Mouse (Mus musculus): ENCODE measurements around the gene Gsdmc3.
"Not testable (repeated sequence)": the region's sequence is repeated elsewhere in the genome, so short reads cannot be mapped to it uniquely, and the experiment has no call there.

Gene Gsdmc3

DNA sequence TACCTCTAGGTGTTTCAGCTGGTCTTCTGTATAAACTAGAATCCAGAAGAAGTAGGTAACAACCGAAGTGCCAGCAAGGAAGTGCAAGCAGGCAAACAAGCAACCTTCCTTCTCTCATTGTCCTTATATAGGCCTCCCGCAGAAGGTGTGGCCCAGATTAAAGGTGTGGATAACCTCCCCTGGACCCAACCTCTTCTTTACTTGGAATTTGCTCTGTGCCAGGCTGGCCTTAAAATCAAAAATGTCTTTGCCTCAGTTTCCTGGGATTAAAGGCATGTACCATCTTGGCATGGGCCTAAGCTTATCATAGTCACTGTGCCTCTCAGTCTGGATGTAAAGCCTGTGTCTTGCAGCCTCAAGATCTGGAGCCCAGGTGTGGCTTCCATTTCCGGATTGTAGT, at the start of gene Gsdmc3:
Gene Gsdmc3 (minus strand): TSS at position 101 of the 400 bp plus-strand sequence.
- DNase-seq (ENCODE audit: low read depth, low spot score), result not testable (repeated sequence)

DNA sequence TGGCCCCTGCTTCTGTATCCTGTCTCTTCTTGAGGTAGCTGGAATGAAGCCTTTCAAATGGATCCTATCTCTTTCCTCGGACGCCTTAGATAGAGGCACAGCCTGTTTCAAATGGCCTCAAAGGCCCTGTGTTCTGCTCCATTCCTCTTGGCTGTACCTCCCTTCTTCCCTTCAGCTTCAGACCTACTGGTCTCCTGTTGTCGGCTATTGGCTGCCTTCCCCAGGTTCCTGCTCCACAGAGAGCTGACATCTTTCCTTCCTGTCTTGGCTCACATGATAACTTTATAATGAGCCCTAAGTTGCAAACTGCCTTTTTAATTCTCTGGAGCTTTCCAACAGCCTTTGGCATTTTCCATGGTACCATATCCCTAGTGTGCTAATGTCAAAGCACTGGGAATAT, 47.8 kb upstream of the Gsdmc3 start:
- DNase-seq (ENCODE audit: low read depth, low spot score), result no peak

DNA sequence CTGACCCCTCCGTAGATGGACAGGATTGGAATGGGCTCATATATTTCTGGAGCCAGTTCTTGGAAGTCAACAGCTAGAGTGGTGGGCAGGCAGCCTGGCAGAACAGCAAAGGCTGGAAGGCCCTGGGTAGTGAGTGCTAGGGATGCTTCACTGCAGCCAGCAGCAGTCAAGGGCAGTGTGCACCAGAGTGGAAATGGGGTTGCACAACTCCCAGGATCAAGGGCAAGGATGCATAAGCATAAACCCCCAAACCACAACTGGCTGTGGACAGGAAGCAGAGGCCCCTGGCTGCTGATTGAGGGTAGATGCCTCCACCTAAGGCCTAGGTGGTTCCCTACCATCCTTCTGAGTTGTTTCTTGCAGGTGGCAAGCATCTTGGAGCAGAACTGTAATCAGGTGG, 46.1 kb upstream of the Gsdmc3 start:
- no peak for DNase-seq (ENCODE audit: low read depth, low spot score)

DNA sequence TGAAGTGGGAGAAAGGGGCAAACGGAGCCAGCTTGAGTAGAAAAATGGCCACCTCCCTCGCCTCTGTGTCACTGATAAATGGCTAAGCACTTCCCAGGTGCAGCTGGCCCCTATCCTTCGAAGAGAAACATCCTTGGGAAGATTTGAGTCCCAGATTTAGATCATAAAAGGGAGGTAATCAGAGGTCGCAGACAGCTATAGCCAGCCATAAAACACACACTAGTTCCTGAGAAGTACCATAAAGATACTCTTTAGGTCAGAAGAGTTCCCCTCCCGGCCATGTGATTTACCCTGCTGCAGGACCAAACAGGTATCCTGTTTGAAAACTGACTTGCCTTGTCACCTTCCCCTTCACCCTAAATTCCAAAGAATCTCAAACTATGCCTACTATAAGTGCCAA, 43.3 kb upstream of the Gsdmc3 start:
- DNase-seq (ENCODE audit: low read depth, low spot score), result not testable (repeated sequence)

DNA sequence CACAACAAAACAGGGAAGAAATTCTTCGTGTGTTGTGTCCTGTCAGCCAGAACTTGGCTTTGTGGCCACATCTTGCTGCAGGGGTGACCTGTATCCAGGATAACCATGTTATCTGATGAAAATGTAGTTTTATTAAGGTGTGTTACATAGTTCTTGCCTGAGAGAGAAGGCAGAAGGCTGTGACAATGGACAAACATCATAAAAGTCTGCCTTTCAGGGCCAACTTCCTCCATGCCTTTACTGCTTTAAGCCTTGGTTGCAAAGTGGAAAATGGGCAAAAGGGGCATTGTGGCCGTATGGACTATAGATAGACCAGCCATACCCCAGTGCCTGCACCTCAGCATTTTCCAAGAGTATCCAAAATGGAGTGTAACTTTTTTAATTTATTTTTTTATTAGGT, 41.4 kb upstream of the Gsdmc3 start:
- not testable (repeated sequence) for DNase-seq (ENCODE audit: low read depth, low spot score)

DNA sequence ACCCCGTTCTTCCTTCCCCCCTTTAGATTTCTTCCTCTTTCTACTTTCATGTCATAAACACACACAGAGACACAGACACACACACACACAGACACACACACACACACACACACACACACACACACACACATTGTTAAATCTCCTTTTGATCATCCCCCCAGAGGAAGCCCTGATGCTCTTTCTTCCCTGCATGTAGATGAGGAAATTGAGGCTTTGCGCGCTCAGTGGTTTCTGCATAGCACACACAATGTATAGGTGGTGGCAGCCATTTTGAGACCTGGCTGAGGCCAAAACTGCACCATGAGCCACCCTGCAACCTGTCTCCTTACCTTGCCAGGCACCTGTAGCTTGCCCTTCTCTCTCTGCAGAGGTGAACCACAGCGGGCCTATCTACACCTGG, 38.2 kb upstream of the Gsdmc3 start:
- DNase-seq (ENCODE audit: low read depth, low spot score), result not testable (repeated sequence)

DNA sequence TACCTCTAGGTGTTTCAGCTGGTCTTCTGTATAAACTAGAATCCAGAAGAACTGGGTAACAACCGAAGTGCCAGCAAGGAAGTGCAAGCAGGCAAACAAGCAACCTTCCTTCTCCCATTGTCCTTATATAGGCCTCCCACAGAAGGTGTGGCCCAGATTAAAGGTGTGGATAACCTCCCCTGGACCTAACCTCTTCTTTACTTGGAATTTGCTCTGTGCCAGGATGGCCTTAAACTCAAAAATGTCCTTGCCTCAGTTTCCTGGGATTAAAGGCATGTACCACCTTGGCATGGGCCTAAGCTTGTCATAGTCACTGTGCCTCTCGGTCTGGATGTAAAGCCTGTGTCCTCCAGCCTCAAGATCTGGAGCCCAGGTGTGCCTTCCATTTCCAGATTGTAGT, 33.8 kb upstream of the Gsdmc3 start, which contains the start of gene Gsdmc4:
Gene Gsdmc4 (minus strand): TSS at position 101 of the 400 bp plus-strand sequence.
- DNase-seq (ENCODE audit: low read depth, low spot score), result not testable (repeated sequence)

DNA sequence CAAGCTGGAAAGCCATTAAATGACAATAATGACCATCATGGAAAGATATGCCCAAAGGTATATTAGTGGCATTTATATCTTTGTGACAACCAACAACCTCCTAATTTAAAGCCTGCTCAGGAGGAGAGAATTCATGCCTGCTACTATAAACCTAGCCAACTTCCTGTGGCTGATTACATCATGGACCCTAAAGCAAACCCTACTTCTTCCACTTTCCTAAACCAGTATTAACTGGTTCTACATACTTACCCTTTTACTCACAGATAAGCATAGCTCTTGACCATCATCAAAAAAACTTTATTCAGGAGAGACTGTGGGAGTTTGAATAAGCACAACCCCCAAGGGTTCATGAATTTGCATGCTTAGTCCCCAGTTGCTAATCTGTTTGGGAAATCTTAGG, 31.5 kb upstream of the Gsdmc3 start:
- not testable (repeated sequence) for DNase-seq (ENCODE audit: low read depth, low spot score)

DNA sequence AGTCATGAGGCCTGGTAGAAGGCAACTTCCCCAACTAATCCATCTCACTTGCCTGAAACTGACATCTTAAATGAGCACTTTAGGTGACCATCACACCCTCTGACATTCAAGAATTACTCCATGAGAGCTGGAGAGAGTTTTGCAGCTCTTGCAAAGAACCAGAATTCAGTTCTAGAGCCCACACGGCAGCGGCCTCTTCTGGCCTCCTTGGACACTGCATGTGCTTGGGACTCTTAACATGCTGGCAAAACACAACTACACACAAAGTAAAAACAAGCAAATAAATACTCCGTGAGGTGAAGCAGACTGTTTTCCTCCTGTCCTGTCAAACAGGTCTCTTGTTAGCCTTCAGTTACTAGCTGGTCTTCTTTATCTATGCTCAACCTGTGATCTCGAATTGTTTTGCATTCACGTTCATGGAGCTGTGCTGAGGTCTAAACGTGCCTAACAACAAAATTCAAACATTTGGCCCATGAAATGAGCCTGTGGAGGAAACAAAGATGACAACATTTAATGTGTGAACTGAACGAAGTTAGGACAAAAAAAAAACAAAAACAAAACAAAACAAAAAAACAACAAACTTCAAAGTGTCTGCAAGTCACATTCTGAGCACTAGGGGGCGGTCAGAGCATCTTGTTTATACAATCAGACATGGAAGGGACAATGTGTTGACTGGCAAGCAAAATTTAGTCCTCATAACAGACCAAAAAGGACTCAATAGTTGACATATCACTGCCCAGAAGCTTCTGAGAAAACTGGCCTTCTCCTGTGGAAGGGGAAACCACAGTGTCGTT, 17.4 kb upstream of the Gsdmc3 start:
- DNase-seq (ENCODE audit: low read depth, low spot score), result peak; percentile 9

DNA sequence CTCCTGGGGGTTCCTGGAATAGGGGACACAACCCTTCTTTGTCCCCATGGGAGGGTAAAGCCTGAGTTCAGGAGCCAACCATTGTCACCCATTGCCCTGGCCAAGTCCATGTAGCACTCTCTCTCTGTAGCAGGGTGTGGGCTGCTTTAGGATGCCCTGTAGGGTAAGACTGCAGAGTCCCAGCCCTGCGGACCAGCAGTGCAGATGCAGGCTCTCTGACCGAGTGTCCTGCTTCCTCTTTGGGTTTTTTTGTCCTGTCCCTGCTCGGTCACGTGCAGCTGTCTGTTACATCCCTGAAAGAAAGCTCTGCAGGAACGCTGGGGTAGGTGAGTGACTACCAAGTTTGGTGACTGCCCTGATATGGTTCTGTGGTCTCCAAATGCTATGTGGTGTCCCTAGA, 10.1 kb upstream of the Gsdmc3 start:
- not testable (repeated sequence) for DNase-seq (ENCODE audit: low read depth, low spot score)

DNA sequence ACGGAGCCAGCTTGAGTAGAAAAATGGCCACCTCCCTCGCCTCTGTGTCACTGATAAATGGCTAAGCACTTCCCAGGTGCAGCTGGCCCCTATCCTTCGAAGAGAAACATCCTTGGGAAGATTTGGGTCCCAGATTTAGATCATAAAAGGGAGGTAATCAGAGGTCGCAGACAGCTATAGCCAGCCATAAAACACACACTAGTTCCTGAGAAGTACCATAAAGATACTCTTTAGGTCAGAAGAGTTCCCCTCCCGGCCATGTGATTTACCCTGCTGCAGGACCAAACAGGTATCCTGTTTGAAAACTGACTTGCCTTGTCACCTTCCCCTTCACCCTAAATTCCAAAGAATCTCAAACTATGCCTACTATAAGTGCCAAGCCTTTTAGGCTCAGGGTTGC, 9.6 kb upstream of the Gsdmc3 start:
- not testable (repeated sequence) for DNase-seq (ENCODE audit: low read depth, low spot score)

DNA sequence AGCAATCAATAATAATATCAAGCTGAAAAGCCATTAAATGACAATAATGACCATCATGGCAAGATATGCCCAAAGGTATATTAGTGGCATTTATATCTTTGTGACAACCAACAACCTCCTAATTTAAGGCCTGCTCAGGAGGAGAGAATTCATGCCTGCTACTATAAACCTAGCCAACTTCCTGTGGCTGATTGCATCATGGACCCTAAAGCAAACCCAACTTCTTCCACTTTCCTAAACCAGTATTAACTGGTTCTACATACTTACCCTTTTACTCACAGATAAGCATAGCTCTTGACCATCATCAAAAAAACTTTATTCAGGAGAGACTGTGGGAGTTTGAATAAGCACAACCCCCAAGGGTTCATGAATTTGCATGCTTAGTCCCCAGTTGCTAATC, 2.2 kb downstream of the Gsdmc3 start:
- DNase-seq (ENCODE audit: low read depth, low spot score), result not testable (repeated sequence)

DNA sequence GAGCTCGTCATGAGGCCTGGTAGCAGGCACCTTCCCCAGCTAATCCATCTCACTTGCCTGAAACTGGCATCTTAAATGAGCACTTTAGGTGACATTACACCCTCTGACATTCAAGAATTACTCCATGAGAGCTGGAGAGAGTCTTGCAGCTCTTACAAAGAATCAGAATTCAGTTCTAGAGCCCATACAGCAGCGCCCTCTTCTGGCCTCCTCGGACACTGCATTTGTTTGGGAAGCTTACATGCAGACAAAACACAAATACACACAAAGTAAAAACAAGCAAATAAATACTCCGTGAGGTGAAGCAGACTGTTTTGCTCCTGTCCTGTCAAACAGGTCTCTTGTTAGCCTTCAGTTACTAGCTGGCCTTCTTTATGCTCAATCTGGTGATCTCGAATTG, 16.4 kb downstream of the Gsdmc3 start:
- DNase-seq (ENCODE audit: low read depth, low spot score), result peak; percentile 1

Data from embryo, embryonic 11.5 days (tissue).